Mouse (Mus musculus): ENCODE measurements around the gene Acvr1.

Gene Acvr1

GRCm38 (mm10) chr2:58403481-58403880 lies 163.5 kb downstream of the Acvr1 start:
- no peak for DNase-seq (ENCODE audit: low spot score)

- no peak for DNase-seq (ENCODE audit: low spot score)
These were observed 178.4 kb downstream of the Acvr1 start for GRCm38 (mm10) chr2:58388601-58389000.

GRCm38 (mm10) chr2:58380020-58380419 lies 186.9 kb downstream of the Acvr1 start:
- DNase-seq (ENCODE audit: low spot score) = no peak

- no peak for DNase-seq (ENCODE audit: low spot score)
These were observed 187.5 kb downstream of the Acvr1 start for GRCm38 (mm10) chr2:58379475-58379874.

- DNase-seq (ENCODE audit: low spot score) = no peak
These were observed 189.4 kb downstream of the Acvr1 start for GRCm38 (mm10) chr2:58377417-58378130.

GRCm38 (mm10) chr2:58366196-58366595 lies 200.8 kb downstream of the Acvr1 start:
- no peak for DNase-seq (ENCODE audit: low spot score)

GRCm38 (mm10) chr2:58361361-58362046 lies 205.5 kb downstream of the Acvr1 start:
- DNase-seq (ENCODE audit: low spot score) = no peak

GRCm38 (mm10) chr2:58358132-58358460 lies 208.9 kb downstream of the Acvr1 start:
- DNase-seq (ENCODE audit: low spot score) = no peak

GRCm38 (mm10) chr2:58357414-58358131 lies 209.4 kb downstream of the Acvr1 start, which contains the start of gene Acvr1c:
Gene Acvr1c (minus strand): TSS chr2:58357895.
- peak; percentile 53 for DNase-seq (ENCODE audit: low spot score)

- DNase-seq (ENCODE audit: low spot score) = no peak
These were observed 209.9 kb downstream of the Acvr1 start for GRCm38 (mm10) chr2:58357068-58357413.

GRCm38 (mm10) chr2:58354389-58354788 lies 212.6 kb downstream of the Acvr1 start:
- no peak for DNase-seq (ENCODE audit: low spot score)

GRCm38 (mm10) chr2:58352846-58353245 lies 214.1 kb downstream of the Acvr1 start:
- no peak for DNase-seq (ENCODE audit: low spot score)

- DNase-seq (ENCODE audit: low spot score) = no peak
These were observed 216.3 kb downstream of the Acvr1 start for GRCm38 (mm10) chr2:58350657-58351056.

Measured in ovary, adult 18-20 months (tissue).